Mouse (Mus musculus): ENCODE data around the gene Socs2. TPM values are rescaled to one million over a fixed set of nuclear protein-coding genes. Genes with fewer than 3 reads are reported as not detected.

Gene Socs2
- total and polyA plus RNA-seq, 2 experiments from 2014 or later = 103 to 137 TPM

DNA sequence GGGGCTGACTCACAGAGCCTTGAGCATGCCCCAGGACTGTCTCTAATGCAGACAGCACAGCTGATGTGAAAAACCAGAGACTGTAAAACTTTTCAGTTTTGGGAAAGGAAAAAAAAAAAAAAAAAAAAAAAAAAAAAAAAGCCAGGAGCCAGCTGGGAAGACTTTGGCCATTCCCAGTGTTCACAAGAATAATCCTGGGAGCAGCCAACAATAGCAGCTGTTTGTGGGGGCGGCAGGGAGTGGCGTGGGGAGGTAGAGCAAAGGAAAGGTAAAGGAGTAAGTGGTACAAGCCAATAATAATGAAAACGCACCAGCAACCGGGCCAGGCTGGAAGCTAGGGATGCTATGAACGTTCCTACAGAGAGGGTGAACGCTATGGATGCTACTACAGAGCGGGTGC lies 60.3 kb downstream of the Socs2 start:
- Histone ChIP-seq H3K36me3 (replicated peaks; ENCODE audit: control insufficient read depth, insufficient read depth, low read length) (no peaks in the 10 kb centered on the region), H3K9me3 (replicated peaks; ENCODE audit: control insufficient read depth, low read length) (no peaks in the 10 kb centered on the region), H3K27ac (ENCODE audit: low read depth) (no peak overlapping the region), H3K4me3 (ENCODE audit: low read depth, low read length) (no peak overlapping the region), H3K9ac (replicated peaks; ENCODE audit: low read depth, low read length) (no peak overlapping the region), H3K27me3 (ENCODE audit: control insufficient read depth, insufficient read depth, low read length) (no peaks in the 10 kb centered on the region), H3K4me1 (ENCODE audit: control insufficient read depth, insufficient read depth) (no peaks in the 10 kb centered on the region), H3K4me2 (ENCODE audit: low read depth, low read length) (no peak overlapping the region)
- DNase-seq (ENCODE audit: low spot score) = no peak
- no peak for TF ChIP-seq EP300 (IDR thresholded peaks at IDR 0.05; ENCODE audit: low read depth)
- no peak for TF ChIP-seq CTCF (IDR thresholded peaks at IDR 0.05; ENCODE audit: low read depth)
- no peak for ATAC-seq (ENCODE audit: insufficient read depth, low read depth)
- WGBS = 74% methylated on average over 7 of the region's 7 CpGs

DNA sequence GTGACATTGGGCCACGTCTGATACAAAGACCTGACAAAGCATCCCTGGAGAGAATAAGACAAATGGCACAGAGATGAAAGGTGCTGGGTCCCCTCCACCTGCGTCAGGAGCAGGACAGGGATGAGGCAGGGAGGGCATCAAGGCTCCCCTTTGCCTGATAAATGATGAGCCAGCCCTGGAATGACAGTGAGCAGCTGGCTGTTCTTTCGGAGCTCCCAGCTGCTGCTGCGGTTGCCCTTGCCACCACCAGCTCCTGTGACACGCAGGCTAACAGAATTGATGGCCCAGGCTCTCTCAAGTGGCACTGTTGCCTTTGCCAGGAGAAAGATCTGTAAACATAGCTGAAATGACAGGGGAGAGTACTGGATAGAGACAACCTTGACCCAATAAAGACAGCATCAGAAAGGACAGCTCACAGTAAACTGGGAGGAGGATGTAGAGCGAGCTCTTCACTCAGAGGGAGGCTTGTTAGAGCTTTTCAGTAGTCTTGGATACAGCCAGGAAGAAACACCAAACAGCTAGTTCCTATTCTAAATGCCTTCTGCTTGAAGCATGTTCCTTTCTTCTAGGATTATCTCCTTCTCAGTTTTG lies 61.2 kb downstream of the Socs2 start:
- DNase-seq (ENCODE audit: low spot score) (no peak), ATAC-seq (ENCODE audit: insufficient read depth, low read depth) (no peak)
- H3K36me3 ChIP-seq (replicated peaks; ENCODE audit: control insufficient read depth, insufficient read depth, low read length) = no peaks in the 10 kb centered on the region
- H3K4me3 ChIP-seq (ENCODE audit: low read depth, low read length) = no peak overlapping the region
- no peak overlapping the region for H3K9ac ChIP-seq (replicated peaks; ENCODE audit: low read depth, low read length)
- H3K9me3 ChIP-seq (replicated peaks; ENCODE audit: control insufficient read depth, low read length) = no peaks in the 10 kb centered on the region
- no peak overlapping the region for H3K4me2 ChIP-seq (ENCODE audit: low read depth, low read length)
- 47% methylated on average over 6 of the region's 6 CpGs for WGBS
- H3K27ac ChIP-seq (ENCODE audit: low read depth) = no peak overlapping the region
- no peaks in the 10 kb centered on the region for H3K4me1 ChIP-seq (ENCODE audit: control insufficient read depth, insufficient read depth)
- TF ChIP-seq EP300 (IDR thresholded peaks at IDR 0.05; ENCODE audit: low read depth) = no peak
- TF ChIP-seq CTCF (IDR thresholded peaks at IDR 0.05; ENCODE audit: low read depth) = no peak
- H3K27me3 ChIP-seq (ENCODE audit: control insufficient read depth, insufficient read depth, low read length) = no peaks in the 10 kb centered on the region

DNA sequence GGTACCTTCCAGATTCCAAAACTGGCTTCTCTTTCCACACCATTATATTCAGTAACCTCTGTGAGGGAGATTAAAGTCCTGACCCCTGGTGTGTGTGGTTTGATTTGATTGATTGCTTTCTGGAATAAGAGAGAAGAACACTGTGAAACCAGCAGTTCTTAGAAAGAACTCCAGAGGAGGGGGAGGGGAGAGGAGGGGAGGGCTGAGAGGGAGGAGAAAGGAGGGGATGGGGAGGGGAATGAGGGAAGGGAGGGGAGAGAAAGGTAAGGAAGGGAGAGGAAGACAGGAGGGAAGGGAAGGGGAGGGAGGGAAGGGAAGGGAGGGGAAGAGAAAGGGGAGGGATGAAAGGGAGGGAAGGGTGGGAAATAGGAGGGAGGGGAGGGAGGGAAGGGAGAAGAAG lies 62.3 kb downstream of the Socs2 start:
- H3K27me3 ChIP-seq (ENCODE audit: control insufficient read depth, insufficient read depth, low read length) = no peaks in the 10 kb centered on the region

DNA sequence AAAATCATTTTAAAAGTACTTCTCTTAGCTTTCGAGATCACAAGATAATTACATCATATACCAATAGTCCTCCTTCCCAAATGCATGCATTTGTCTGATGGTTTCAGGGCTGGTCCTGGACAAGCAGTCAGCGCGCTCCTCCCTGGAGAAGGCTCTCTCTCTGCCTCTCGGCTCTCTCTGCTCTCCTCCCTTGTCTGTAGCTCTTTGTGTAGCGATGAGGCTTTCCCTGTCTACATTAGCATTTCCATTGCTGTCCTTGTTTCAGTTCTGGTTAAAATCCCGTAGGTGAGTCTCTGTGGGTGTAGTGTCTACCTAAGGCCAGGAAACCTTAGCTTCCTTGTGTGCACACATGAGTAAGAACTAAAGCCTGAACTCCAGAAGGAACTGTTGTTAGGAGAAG lies 62.9 kb downstream of the Socs2 start:
- no peak overlapping the region for H3K9ac ChIP-seq (replicated peaks; ENCODE audit: low read depth, low read length)
- H3K4me1 ChIP-seq (ENCODE audit: control insufficient read depth, insufficient read depth) = no peaks in the 10 kb centered on the region
- no peak overlapping the region for H3K27ac ChIP-seq (ENCODE audit: low read depth)
- H3K4me2 ChIP-seq (ENCODE audit: low read depth, low read length) = no peak overlapping the region
- no peaks in the 10 kb centered on the region for H3K36me3 ChIP-seq (replicated peaks; ENCODE audit: control insufficient read depth, insufficient read depth, low read length)
- WGBS = 83% methylated on average over 6 of the region's 6 CpGs
- ATAC-seq (ENCODE audit: insufficient read depth, low read depth) = no peak
- H3K27me3 ChIP-seq (ENCODE audit: control insufficient read depth, insufficient read depth, low read length) = no peaks in the 10 kb centered on the region
- TF ChIP-seq CTCF (IDR thresholded peaks at IDR 0.05; ENCODE audit: low read depth) = no peak
- no peak for TF ChIP-seq EP300 (IDR thresholded peaks at IDR 0.05; ENCODE audit: low read depth)
- DNase-seq (ENCODE audit: low spot score) = no peak
- H3K4me3 ChIP-seq (ENCODE audit: low read depth, low read length) = no peak overlapping the region
- H3K9me3 ChIP-seq (replicated peaks; ENCODE audit: control insufficient read depth, low read length) = no peaks in the 10 kb centered on the region

More for the DNA sequence above, 62.3 kb downstream of the Socs2 start:
- no peak for ATAC-seq (ENCODE audit: insufficient read depth, low read depth)
- no peak overlapping the region for H3K9ac ChIP-seq (replicated peaks; ENCODE audit: low read depth, low read length)
- H3K4me1 ChIP-seq (ENCODE audit: control insufficient read depth, insufficient read depth) = no peaks in the 10 kb centered on the region
- DNase-seq (ENCODE audit: low spot score) = no peak
- no peaks in the 10 kb centered on the region for H3K9me3 ChIP-seq (replicated peaks; ENCODE audit: control insufficient read depth, low read length)
- H3K36me3 ChIP-seq (replicated peaks; ENCODE audit: control insufficient read depth, insufficient read depth, low read length) = no peaks in the 10 kb centered on the region
- H3K4me3 ChIP-seq (ENCODE audit: low read depth, low read length) = no peak overlapping the region
- H3K27ac ChIP-seq (ENCODE audit: low read depth) = no peak overlapping the region
- no peak for TF ChIP-seq EP300 (IDR thresholded peaks at IDR 0.05; ENCODE audit: low read depth)
- TF ChIP-seq CTCF (IDR thresholded peaks at IDR 0.05; ENCODE audit: low read depth) = no peak
- no peak overlapping the region for H3K4me2 ChIP-seq (ENCODE audit: low read depth, low read length)

DNA sequence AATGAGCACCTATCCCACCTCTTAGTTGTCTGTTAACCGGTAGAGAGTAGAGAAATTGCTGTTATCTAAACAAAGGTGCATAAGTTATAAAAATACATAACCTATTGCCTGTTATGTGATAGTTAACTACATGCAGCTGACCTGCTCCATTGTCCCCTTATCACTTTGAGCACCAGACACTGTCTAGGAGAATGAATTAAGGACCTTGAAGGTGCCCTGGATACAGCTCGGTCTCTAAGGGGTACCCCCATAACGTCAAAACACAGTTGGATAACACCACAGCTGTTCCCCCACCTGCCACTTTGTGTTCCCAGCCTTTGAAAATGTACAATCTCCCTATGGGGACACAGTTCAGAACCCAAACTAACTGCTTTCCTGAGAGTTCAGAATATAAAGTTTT lies 68.5 kb downstream of the Socs2 start:
- no peak overlapping the region for H3K9ac ChIP-seq (replicated peaks; ENCODE audit: low read depth, low read length)
- no peak overlapping the region for H3K4me2 ChIP-seq (ENCODE audit: low read depth, low read length)
- TF ChIP-seq EP300 (IDR thresholded peaks at IDR 0.05; ENCODE audit: low read depth) (no peak), CTCF (IDR thresholded peaks at IDR 0.05; ENCODE audit: low read depth) (no peak)
- H3K4me1 ChIP-seq (ENCODE audit: control insufficient read depth, insufficient read depth) = no peaks in the 10 kb centered on the region
- DNase-seq (ENCODE audit: low spot score) = no peak
- H3K27me3 ChIP-seq (ENCODE audit: control insufficient read depth, insufficient read depth, low read length) = no peaks in the 10 kb centered on the region
- H3K9me3 ChIP-seq (replicated peaks; ENCODE audit: control insufficient read depth, low read length) = no peaks in the 10 kb centered on the region; the same call in 1 of the 2 replicates
- no peak overlapping the region for H3K27ac ChIP-seq (ENCODE audit: low read depth)
- H3K4me3 ChIP-seq (ENCODE audit: low read depth, low read length) = no peak overlapping the region
- 55% methylated on average over 3 of the region's 3 CpGs for WGBS
- no peak for ATAC-seq (ENCODE audit: insufficient read depth, low read depth)
- no peaks in the 10 kb centered on the region for H3K36me3 ChIP-seq (replicated peaks; ENCODE audit: control insufficient read depth, insufficient read depth, low read length)

DNA sequence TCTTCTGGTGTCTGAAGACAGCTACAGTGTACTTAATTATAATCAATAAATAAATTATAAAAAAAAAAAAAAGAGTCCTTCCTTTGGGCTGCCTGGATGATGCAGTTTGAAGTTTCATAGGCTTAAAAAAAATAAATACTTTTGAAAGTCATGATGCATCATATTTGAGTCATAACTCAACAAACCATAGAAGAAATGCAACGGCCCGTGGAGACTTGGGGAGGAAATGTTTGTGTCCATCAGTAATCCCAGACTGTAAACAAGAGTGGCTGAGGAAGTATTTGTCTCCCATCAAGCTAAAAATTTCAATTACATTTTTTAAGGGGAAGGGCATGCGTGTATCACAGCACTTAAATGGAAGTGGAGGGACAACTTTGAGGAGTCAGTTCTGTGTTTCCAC lies 69.2 kb downstream of the Socs2 start:
- H3K9me3 ChIP-seq (replicated peaks; ENCODE audit: control insufficient read depth, low read length) = no peaks in the 10 kb centered on the region; the same call in 1 of the 2 replicates
- TF ChIP-seq EP300 (IDR thresholded peaks at IDR 0.05; ENCODE audit: low read depth) = no peak
- TF ChIP-seq CTCF (IDR thresholded peaks at IDR 0.05; ENCODE audit: low read depth) = no peak
- H3K27ac ChIP-seq (ENCODE audit: low read depth) = no peak overlapping the region
- H3K27me3 ChIP-seq (ENCODE audit: control insufficient read depth, insufficient read depth, low read length) = no peaks in the 10 kb centered on the region
- no peak overlapping the region for H3K4me3 ChIP-seq (ENCODE audit: low read depth, low read length)
- no peaks in the 10 kb centered on the region for H3K4me1 ChIP-seq (ENCODE audit: control insufficient read depth, insufficient read depth)
- no peak overlapping the region for H3K9ac ChIP-seq (replicated peaks; ENCODE audit: low read depth, low read length)
- H3K36me3 ChIP-seq (replicated peaks; ENCODE audit: control insufficient read depth, insufficient read depth, low read length) = no peaks in the 10 kb centered on the region
- H3K4me2 ChIP-seq (ENCODE audit: low read depth, low read length) = no peak overlapping the region
- ATAC-seq (ENCODE audit: insufficient read depth, low read depth) (no peak), DNase-seq (ENCODE audit: low spot score) (no peak)
- 92% methylated on average over 3 of the region's 3 CpGs for WGBS
